Mouse (Mus musculus) liver, postnatal 0 days (tissue): ENCODE data around the gene Nod2.

Experiments used
- CTCF ChIP-seq: sonication (generic); IDR thresholded peaks from 2 replicates; pipeline ENCODE4 v1.5.1; 2016; ENCODE audit warnings: antibody characterized with exemption, low read depth
- EP300 ChIP-seq: IDR thresholded peaks from 2 replicates; pipeline ENCODE4 v1.6.1; 2016; ENCODE audit warnings: antibody characterized with exemption, low read depth, mild to moderate bottlenecking

- no peak for TF ChIP-seq CTCF
- TF ChIP-seq EP300 = no peak
Observed at GRCm38 (mm10) chr8:88675372-88676165, 28.5 kb downstream of the Nod2 start.
